Mouse (Mus musculus) CD4-positive helper T cell, adult 2 months (primary cell): Measurements from ENCODE around the gene Kcnn4.
A peak's percentile ranks its signal among the peaks of the same experiment; 100 is the strongest.
"Not testable (repeated sequence)": the region's sequence is repeated elsewhere in the genome, so short reads cannot be mapped to it uniquely, and the experiment has no call there.

Experiments
- DNase-seq: peaks from one replicate; pipeline ENCODE4 v3.0.0-alpha.2; 2012; ENCODE audit warnings: low read depth, missing footprints, low spot score

Gene Kcnn4

GRCm38 (mm10) chr7:24391077-24391476 lies 21.0 kb downstream of the Kcnn4 start:
- DNase-seq = no peak

GRCm38 (mm10) chr7:24391687-24392086 lies 21.6 kb downstream of the Kcnn4 start:
- no peak for DNase-seq

GRCm38 (mm10) chr7:24394054-24394453 lies 24.0 kb downstream of the Kcnn4 start:
- DNase-seq = no peak

GRCm38 (mm10) chr7:24394475-24395161 lies 24.6 kb downstream of the Kcnn4 start:
- peak; percentile 72 for DNase-seq

- DNase-seq = no peak
Observed at GRCm38 (mm10) chr7:24396832-24397231, 26.8 kb downstream of the Kcnn4 start.

- no peak for DNase-seq
Observed at GRCm38 (mm10) chr7:24398364-24398913, 28.4 kb downstream of the Kcnn4 start.

- peak; percentile 99 for DNase-seq
Observed at GRCm38 (mm10) chr7:24399256-24400081, 29.4 kb downstream of the Kcnn4 start, which contains the start of gene Smg9. Gene Smg9 (plus strand): TSS chr7:24399619.

GRCm38 (mm10) chr7:24400082-24400452 lies 30.0 kb downstream of the Kcnn4 start:
- no peak for DNase-seq

GRCm38 (mm10) chr7:24400489-24400888 lies 30.4 kb downstream of the Kcnn4 start:
- DNase-seq = not testable (repeated sequence)

- DNase-seq = peak; percentile 46
Observed at GRCm38 (mm10) chr7:24402851-24403250, 32.8 kb downstream of the Kcnn4 start.

GRCm38 (mm10) chr7:24405649-24406048 lies 35.6 kb downstream of the Kcnn4 start:
- DNase-seq = no peak

- DNase-seq = peak; percentile 83
Observed at GRCm38 (mm10) chr7:24406528-24407344, 36.7 kb downstream of the Kcnn4 start.

GRCm38 (mm10) chr7:24408186-24408585 lies 38.1 kb downstream of the Kcnn4 start:
- DNase-seq = no peak

- no peak for DNase-seq
Observed at GRCm38 (mm10) chr7:24410123-24410522, 40.1 kb downstream of the Kcnn4 start.

GRCm38 (mm10) chr7:24410831-24411230 lies 40.8 kb downstream of the Kcnn4 start:
- DNase-seq = no peak

GRCm38 (mm10) chr7:24413630-24414029 lies 43.6 kb downstream of the Kcnn4 start:
- DNase-seq = peak; percentile 92

- DNase-seq = no peak
Observed at GRCm38 (mm10) chr7:24415261-24415660, 45.2 kb downstream of the Kcnn4 start.

- DNase-seq = no peak
Observed at GRCm38 (mm10) chr7:24419579-24419978, 49.5 kb downstream of the Kcnn4 start.

- DNase-seq = no peak
Observed at GRCm38 (mm10) chr7:24421648-24422047, 51.6 kb downstream of the Kcnn4 start.

- no peak for DNase-seq
Observed at GRCm38 (mm10) chr7:24422251-24422650, 52.2 kb downstream of the Kcnn4 start.

- DNase-seq = no peak
Observed at GRCm38 (mm10) chr7:24423107-24423763, 53.2 kb downstream of the Kcnn4 start.
